Mouse (Mus musculus) limb, embryonic 15.5 days (tissue): ENCODE data around the gene Kansl3. TPM values are rescaled to one million over a fixed set of nuclear protein-coding genes. Genes with fewer than 3 reads are reported as not detected.

Source experiments
- ATAC-seq: fragments of 200-750 bp; cut with Nextera tagmentation; 2 replicates; pipeline ENCODE4 v1.8.0; 2017; ENCODE audit warnings: low read depth, moderate TSS enrichment; ENCODE audit not compliant: insufficient number of reproducible peaks, low FRiP score, low TSS enrichment
- H3K27ac ChIP-seq: fragments of 300-500 bp; sonication (generic); 2 replicates; pipeline ENCODE4 v1.5.1; 2015; ENCODE audit warnings: moderate library complexity, mild to moderate bottlenecking, inconsistent platforms
- H3K27me3 ChIP-seq: fragments of 300-500 bp; sonication (generic); 2 replicates; pipeline ENCODE4 v1.6.1; 2015; ENCODE audit warnings: inconsistent platforms
- H3K36me3 ChIP-seq: fragments of 300-500 bp; sonication (generic); 2 replicates; pipeline ENCODE4 v1.6.1; 2015; ENCODE audit warnings: inconsistent platforms
- H3K4me1 ChIP-seq: fragments of 300-500 bp; sonication (generic); 2 replicates; pipeline ENCODE4 v1.6.1; 2015; ENCODE audit warnings: inconsistent platforms
- H3K4me2 ChIP-seq: fragments of 300-500 bp; sonication (generic); 2 replicates; pipeline ENCODE4 v1.6.1; 2015; ENCODE audit warnings: mild to moderate bottlenecking, inconsistent platforms
- H3K4me3 ChIP-seq: fragments of 300-500 bp; sonication (generic); 2 replicates; pipeline ENCODE4 v1.5.1; 2015; ENCODE audit warnings: mild to moderate bottlenecking, inconsistent platforms
- H3K9ac ChIP-seq: fragments of 300-500 bp; sonication (generic); 2 replicates; pipeline ENCODE4 v1.6.1; 2015; ENCODE audit warnings: inconsistent platforms
- H3K9me3 ChIP-seq: fragments of 300-500 bp; sonication (generic); 2 replicates; pipeline ENCODE4 v1.6.1; 2016; ENCODE audit warnings: inconsistent platforms
- WGBS: fragments of 180-500 bp; shearing (Covaris S2); methylation state at CpG from one replicate; pipeline ENCODE4 v1.1.7; 2015; 5-methylcytosine and 5-hydroxymethylcytosine counted together
- microRNA-seq: library from miRNA; unstranded; fragments of <30 nt; microRNA quantifications from one replicate; pipeline ENCODE4, GENCODE M21; 2016
- polyA plus RNA-seq: library from polyadenylated mRNA; unstranded; fragments of >200 nt; fragmentation: Nextera tagmentation; extraction: Ambion mirVana; gene quantifications from 2 replicates; pipeline ENCODE4 v1.2.1, GENCODE M21; 2015

Gene Kansl3
- polyA plus RNA-seq, 1 experiment from 2014 or later, result 40.2 TPM

DNA sequence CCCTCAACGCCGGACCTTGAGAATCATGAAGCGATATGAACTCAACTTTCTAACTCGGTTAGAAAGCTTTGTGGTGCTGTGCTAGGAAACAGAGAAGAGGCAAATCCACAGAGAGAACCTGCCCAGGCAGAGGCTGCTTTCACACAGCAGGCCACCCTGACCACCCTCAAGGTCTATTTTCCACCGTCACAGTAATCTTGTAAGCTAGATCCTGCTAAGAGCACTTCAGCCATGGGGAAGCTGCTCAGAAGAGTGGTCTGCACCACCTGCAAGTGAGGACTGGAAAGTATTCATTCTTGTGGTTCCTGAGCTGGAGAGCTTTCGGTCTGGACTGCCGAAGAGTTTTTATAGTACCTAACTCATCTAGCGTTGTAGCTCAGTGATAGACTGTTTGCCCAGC lies 66.7 kb downstream of the Kansl3 start:
- no peak overlapping the region for H3K27ac ChIP-seq
- H3K27me3 ChIP-seq, result peaks cover 44% of the 10 kb centered on the region
- ATAC-seq, result no peak

DNA sequence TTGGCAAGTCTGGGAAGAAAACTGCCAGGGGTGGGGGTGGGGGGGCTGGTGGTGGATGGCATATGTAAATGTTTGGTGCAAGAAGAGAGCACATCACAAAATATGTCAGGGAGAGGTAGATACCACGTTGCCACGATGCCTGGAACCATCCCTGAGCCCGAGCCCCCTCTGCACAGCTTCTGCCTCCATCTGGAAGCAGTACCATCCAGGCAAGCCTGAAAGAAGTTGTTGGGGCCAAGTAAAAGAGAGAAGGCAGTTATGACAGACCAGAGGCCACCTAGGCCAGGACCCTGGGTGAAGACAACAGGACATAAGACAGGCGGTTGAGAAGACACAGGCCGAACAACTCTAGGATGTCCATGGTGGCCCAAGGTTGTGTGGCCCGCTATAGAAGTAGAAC lies 68.5 kb downstream of the Kansl3 start:
- Histone ChIP-seq H3K27me3 (peaks cover 44% of the 10 kb centered on the region), H3K4me1 (peaks cover 24% of the 10 kb centered on the region), H3K4me2 (no peak overlapping the region), H3K9me3 (no peaks in the 10 kb centered on the region), H3K36me3 (no peaks in the 10 kb centered on the region), H3K4me3 (no peak overlapping the region), H3K9ac (no peak overlapping the region), H3K27ac (no peak overlapping the region)
- WGBS, result 84% methylated on average over 6 of the region's 6 CpGs
- ATAC-seq, result no peak

More for the DNA sequence above, 66.7 kb downstream of the Kansl3 start:
- Histone ChIP-seq H3K4me3 (no peak overlapping the region), H3K9me3 (no peaks in the 10 kb centered on the region), H3K4me2 (no peak overlapping the region), H3K36me3 (no peaks in the 10 kb centered on the region), H3K4me1 (peaks cover 24% of the 10 kb centered on the region), H3K9ac (no peak overlapping the region)
- WGBS, result 68% methylated on average over 8 of the region's 8 CpGs

DNA sequence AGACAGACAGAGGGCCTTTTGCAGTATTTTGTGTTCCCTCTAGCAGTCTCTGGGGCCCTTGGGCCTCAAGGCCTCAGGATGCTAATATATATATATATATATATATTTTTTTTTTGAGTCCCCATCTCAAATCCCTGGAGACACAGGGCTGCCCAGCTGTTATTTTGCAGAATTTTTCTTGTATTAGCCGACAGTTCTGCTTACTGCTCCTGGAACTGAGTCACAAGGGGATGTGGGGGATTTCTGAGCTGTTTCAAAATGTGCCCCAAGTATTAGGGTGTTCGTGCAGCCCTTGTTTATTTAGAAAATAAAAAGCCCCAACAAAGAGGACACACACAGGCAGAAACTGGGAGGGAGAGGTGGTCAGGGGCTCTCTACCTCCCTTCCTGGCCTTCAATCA lies 69.3 kb downstream of the Kansl3 start:
- H3K27ac ChIP-seq, result no peak overlapping the region
- no peak overlapping the region for H3K4me2 ChIP-seq
- peaks cover 44% of the 10 kb centered on the region for H3K27me3 ChIP-seq
- no peaks in the 10 kb centered on the region for H3K9me3 ChIP-seq
- 42% methylated on average over 2 of the region's 2 CpGs for WGBS
- H3K36me3 ChIP-seq, result no peaks in the 10 kb centered on the region
- ATAC-seq, result no peak
- no peak overlapping the region for H3K9ac ChIP-seq
- H3K4me3 ChIP-seq, result no peak overlapping the region
- peaks cover 22% of the 10 kb centered on the region for H3K4me1 ChIP-seq

DNA sequence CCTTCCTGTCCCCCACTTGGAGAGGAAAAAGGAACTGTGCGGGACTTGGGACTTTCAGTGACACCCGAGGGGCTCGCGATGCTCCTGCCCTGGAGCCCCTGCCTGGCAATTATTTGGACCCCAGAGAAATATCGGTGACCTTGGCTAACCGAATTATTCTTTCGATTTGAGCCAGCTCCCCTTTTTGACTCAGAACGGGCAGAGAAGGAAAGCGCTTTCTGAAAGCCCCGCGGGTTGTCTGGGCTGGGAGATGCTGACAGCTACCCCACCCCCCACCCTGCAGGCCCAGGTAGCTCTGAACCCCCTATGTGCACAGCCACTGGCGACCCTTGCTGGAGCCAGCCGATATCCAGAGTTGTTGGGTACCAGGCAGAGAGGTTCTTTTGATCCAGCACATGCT lies 69.9 kb downstream of the Kansl3 start:
- Histone ChIP-seq H3K4me1 (peaks cover 16% of the 10 kb centered on the region), H3K36me3 (no peaks in the 10 kb centered on the region), H3K9ac (no peak overlapping the region), H3K4me3 (no peak overlapping the region), H3K27ac (no peak overlapping the region), H3K27me3 (peaks cover 44% of the 10 kb centered on the region), H3K9me3 (no peaks in the 10 kb centered on the region), H3K4me2 (no peak overlapping the region)
- 24% methylated on average over 13 of the region's 13 CpGs for WGBS
- ATAC-seq, result no peak

GRCm38 (mm10) chr1:36298107-36298506 lies 70.9 kb downstream of the Kansl3 start:
- 66% methylated on average over 4 of the region's 4 CpGs for WGBS
- peaks cover 44% of the 10 kb centered on the region for H3K27me3 ChIP-seq
- H3K9ac ChIP-seq, result no peak overlapping the region
- H3K4me3 ChIP-seq, result no peak overlapping the region
- no peaks in the 10 kb centered on the region for H3K36me3 ChIP-seq
- H3K27ac ChIP-seq, result no peak overlapping the region
- peaks cover 6% of the 10 kb centered on the region for H3K4me1 ChIP-seq
- no peak overlapping the region for H3K4me2 ChIP-seq
- ATAC-seq, result no peak
- H3K9me3 ChIP-seq, result no peaks in the 10 kb centered on the region

- no peaks in the 10 kb centered on the region for H3K36me3 ChIP-seq
- no peak overlapping the region for H3K9ac ChIP-seq
- no peak for ATAC-seq
- peaks cover 36% of the 10 kb centered on the region for H3K27me3 ChIP-seq
- no peak overlapping the region for H3K4me2 ChIP-seq
- H3K9me3 ChIP-seq, result no peaks in the 10 kb centered on the region
- WGBS, result 58% methylated on average over 9 of the region's 9 CpGs
- H3K4me1 ChIP-seq, result no peaks in the 10 kb centered on the region
- no peak overlapping the region for H3K27ac ChIP-seq
- no peak overlapping the region for H3K4me3 ChIP-seq
Observed at GRCm38 (mm10) chr1:36296466-36297149, 72.4 kb downstream of the Kansl3 start.

GRCm38 (mm10) chr1:36294402-36294801 lies 74.6 kb downstream of the Kansl3 start:
- ATAC-seq, result no peak
- no peak overlapping the region for H3K27ac ChIP-seq
- no peak overlapping the region for H3K9ac ChIP-seq
- H3K4me3 ChIP-seq, result no peak overlapping the region
- H3K27me3 ChIP-seq, result peaks cover 16% of the 10 kb centered on the region
- no peaks in the 10 kb centered on the region for H3K4me1 ChIP-seq
- H3K36me3 ChIP-seq, result no peaks in the 10 kb centered on the region
- 86% methylated on average over 3 of the region's 3 CpGs for WGBS
- H3K4me2 ChIP-seq, result no peak overlapping the region
- no peaks in the 10 kb centered on the region for H3K9me3 ChIP-seq

- 91% methylated on average over 8 of the region's 8 CpGs for WGBS
- Histone ChIP-seq H3K4me2 (no peak overlapping the region), H3K27ac (no peak overlapping the region), H3K9me3 (no peaks in the 10 kb centered on the region), H3K4me1 (no peaks in the 10 kb centered on the region), H3K4me3 (no peak overlapping the region), H3K27me3 (peaks cover 7% of the 10 kb centered on the region), H3K36me3 (no peaks in the 10 kb centered on the region), H3K9ac (no peak overlapping the region)
- ATAC-seq, result no peak
Observed at GRCm38 (mm10) chr1:36293470-36293869, 75.5 kb downstream of the Kansl3 start.

Small RNA genes lying within 50 kb of the gene (microRNA-seq; reads per million reads assigned to microRNA genes)
- gene Mir6898, result 0.61 reads per million

Other genes with a start within 250 kb of the Kansl3 start
- gene Uggt1, start 124.5 kb downstream of the Kansl3 start, polyA plus RNA-seq, result 52.2 and 57.2 TPM in 2 replicates
- gene Neurl3, start 94.5 kb downstream of the Kansl3 start, polyA plus RNA-seq, result 1.7 and 2.4 TPM in 2 replicates
- 12.0 and 13.5 TPM in 2 replicates for gene Arid5a, start 61.4 kb downstream of the Kansl3 start, polyA plus RNA-seq
- gene Fer1l5, start 3.1 kb upstream of the Kansl3 start, polyA plus RNA-seq, result 0.78 and 0.98 TPM in 2 replicates
- gene Lman2l, start 76.1 kb upstream of the Kansl3 start, polyA plus RNA-seq, result 45.3 and 46.4 TPM in 2 replicates
- 14.9 and 15.3 TPM in 2 replicates for gene Cnnm4, start 102.4 kb upstream of the Kansl3 start, polyA plus RNA-seq
- 2.6 and 3.2 TPM in 2 replicates for gene Cnnm3, start 142.7 kb upstream of the Kansl3 start, polyA plus RNA-seq
- gene Ankrd23, start 167.7 kb upstream of the Kansl3 start, polyA plus RNA-seq, result 19.5 and 20.6 TPM in 2 replicates
- 0.31 and 0.38 TPM in 2 replicates for gene Gm42417, start 170.2 kb upstream of the Kansl3 start, polyA plus RNA-seq
- gene Ankrd39, start 178.3 kb upstream of the Kansl3 start, polyA plus RNA-seq, result 21.7 and 24.0 TPM in 2 replicates
- gene Sema4c, start 189.2 kb upstream of the Kansl3 start, polyA plus RNA-seq, result 15.4 and 18.1 TPM in 2 replicates